Mouse (Mus musculus) adrenal gland, postnatal 36 days (tissue): Measurements from ENCODE around the gene Thegl. TPM values are rescaled to one million over a fixed set of nuclear protein-coding genes. Genes with fewer than 3 reads are reported as not detected.
"Not testable (repeated sequence)": the region's sequence is repeated elsewhere in the genome, so short reads cannot be mapped to it uniquely, and the experiment has no call there.

Experiments used
- DNase-seq, 2 experiments: peaks; one replicate each; pipeline ENCODE4 v3.0.0; 2021; ENCODE audit warnings: mixed read lengths in 1 of 2
- total RNA-seq, 2 experiments: library from RNA; stranded (reverse); gene quantifications; 2 replicates each; pipeline ENCODE4 v1.2.3; 2021

The Thegl gene
- total RNA-seq, 2 experiments from 2014 or later, result not detected

DNA sequence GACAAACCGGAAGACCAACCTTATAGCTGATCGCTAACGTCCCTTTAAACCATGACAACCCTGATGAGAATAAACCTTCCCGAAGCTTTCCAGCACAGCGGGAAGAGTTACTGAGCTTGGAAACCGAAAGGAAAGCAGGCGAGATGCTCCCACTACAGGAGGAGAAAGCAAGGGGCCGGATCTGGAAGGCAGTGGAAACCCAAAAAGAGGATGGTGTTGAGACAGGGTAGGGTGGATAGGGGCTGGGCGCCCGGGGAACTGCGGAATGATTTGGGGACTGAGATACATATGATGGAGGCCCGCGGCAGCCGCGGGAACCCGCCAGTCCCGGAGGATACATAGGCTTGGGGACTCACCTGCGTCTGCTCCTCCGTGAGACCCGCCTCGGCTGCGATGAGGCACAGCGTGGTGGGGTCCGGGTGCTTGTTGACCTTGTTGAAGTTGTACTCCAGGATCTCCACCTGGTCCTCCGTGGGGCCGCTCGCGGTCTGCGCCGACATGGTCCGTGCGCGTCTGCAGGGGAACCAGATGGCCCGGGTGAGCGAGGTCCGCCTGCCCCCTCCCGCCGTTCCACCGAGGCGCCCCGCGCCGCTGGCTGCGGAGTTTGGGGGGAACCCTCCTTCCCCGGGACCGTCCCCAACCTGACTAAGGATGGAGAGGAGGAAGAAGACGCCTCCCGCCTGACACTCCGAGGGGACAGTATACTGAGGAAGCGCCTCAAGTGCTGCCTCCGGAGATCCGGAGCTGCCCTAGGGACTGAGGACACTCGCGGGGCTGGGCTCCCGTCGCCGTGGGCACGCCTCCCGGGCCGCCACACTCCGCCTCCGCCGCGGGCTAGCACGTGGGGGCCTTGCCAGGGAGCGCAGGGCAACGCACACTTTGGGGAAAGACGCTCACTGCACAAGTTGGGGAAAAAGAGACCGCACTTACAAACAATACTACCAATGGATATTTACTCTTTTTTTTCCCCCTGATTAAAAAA, 79.0 kb downstream of the Thegl start:
- DNase-seq, result peak; percentile 89 to 92

- not testable (repeated sequence) for DNase-seq
Measured at GRCm38 (mm10) chr5:77096194-77096593, 80.4 kb downstream of the Thegl start.

DNA sequence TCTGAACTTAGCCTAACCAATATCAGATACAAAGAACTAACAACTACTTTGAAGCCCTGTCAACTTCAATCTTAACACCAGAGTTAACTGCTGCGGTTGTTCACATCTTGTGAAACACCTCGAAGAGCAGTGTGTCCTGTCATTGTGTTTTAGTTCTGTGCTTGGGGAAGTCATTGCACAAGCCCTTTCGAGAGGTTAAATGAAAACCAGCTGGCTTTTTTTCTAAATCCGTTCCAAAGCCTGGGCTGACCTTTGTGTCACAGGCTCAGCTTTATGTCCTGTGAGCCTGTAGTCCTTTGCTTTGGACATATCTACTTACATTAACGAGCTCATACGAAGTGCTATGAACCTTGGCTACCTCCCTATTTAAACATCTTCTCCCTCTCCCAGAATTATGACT, 81.9 kb downstream of the Thegl start:
- DNase-seq, result no peak

DNA sequence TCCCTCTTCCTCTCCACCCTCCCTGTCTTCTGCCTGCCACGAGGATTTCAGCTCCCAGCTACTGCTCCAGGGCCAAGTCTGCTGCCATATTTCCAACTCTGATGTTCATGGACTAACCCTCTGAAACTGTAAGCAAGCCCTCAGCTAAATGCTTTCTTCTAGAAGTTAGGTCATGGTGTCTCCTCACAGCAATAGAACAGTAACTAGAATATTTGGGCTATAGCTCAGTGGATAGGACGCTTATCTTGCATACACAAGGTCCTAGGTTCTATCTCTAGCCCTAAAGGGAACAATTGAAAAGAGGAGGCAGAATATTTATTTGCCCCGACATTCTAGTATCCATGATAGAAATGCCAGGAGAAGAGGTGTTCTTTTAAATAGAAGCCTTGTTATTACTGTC, 83.1 kb downstream of the Thegl start:
- no peak for DNase-seq

- no peak for DNase-seq
Measured at GRCm38 (mm10) chr5:77099317-77099996, 83.6 kb downstream of the Thegl start.

DNA sequence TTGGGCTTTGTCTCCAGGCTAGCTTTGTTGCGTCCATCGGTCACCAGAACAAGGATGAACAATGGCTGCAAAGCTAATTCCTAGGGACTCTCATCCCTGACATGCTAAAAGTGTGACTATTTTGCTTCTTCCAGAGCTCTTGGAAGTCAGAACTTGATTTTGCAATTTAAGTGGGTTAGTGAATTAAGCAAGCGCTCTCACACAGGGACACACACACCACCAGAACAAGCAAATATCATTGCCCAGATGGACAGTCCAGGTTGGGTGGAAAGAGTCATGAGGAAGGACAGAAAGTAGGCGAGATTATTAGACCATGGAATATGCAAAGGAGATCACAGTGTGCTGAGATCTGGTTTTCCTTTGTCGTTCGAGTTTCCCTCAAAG, 84.2 kb downstream of the Thegl start:
- DNase-seq, result no peak

DNA sequence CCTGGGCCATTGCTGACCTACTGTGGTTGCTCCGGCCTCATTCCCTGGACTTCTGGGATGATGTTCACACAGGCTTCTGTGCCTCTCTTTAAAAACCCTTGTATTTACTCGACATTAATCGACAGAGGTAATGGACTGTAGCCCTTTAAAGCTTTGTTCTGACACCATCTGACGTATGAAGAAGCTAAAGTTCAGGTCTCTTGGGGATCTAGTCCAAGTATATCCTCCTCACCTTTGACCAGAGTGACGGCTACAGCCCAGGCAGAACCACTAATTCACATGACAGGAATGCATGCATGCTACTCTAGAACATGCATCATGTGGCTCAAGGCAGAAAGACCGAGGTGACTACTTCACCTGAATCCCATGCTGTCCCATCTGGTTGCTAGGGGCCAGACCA, 84.9 kb downstream of the Thegl start:
- DNase-seq, result no peak

- no peak for DNase-seq
Measured at GRCm38 (mm10) chr5:77102522-77103365, 86.9 kb downstream of the Thegl start.

DNA sequence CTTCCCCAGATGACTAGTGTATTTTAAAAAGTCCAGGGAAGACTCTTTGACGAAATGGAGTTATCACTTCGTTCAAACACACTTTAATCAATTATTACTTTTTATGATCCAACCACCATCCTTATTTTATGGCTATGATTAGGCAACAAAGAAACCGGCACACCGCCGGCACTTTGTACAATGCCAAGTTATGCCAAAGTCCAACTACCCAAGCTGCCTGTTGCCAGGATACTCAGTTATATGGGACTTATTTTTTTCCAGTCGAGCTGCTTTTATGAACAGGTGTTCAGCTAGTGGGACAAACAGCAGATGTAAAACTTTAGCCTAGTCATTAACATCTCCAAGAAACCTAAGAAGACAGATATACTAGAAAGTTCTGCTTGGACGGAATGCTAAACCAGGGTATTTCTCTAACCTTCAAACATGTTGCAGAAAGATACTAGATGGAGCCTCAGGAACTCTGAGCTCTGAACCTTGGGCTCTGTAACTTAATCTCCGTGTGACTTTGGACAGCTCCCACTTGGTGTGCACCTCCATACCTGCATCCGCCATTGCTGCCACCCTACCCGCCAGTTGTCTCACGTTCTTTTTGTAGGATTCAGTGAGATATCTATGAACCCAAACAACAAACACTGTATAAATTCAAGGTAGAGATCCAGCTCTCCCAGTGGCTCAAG, 91.5 kb downstream of the Thegl start:
- DNase-seq, result no peak

DNA sequence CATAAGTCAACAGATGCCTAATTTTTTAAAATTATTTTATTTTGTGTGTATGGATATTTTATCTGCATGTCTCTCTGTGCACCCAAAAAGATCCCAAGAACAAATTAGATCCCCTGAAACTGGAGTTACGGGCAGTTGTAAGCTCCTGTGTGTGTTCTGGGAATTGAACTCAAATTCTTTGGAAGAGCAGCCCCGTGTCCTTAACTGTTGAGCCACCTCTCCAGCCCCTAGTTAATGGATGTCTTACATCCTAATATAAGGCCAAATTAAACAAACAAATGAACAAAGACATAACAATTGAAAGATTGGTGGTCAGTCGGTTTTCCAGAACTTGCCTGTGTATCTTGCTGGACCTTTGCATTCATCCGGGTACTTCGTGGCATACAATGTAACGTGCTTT, 93.0 kb downstream of the Thegl start:
- DNase-seq, result no peak

GRCm38 (mm10) chr5:77109814-77110213, 94.0 kb downstream of the Thegl start:
- DNase-seq, result no peak

Other genes with a start within 250 kb of the Thegl start
- gene Aasdh, start 110.5 kb upstream of the Thegl start, total RNA-seq, result 10 to 100 TPM; 14.7 to 16.6 TPM
- gene Paics, start 64.7 kb upstream of the Thegl start, total RNA-seq, result 100 to 1,000 TPM; 174 to 239 TPM
- gene Ppat, start 64.4 kb upstream of the Thegl start, total RNA-seq, result 10 to 100 TPM; 17.9 to 24.7 TPM
- 100 to 1,000 TPM; 151 to 162 TPM for gene Srp72, start 41.3 kb upstream of the Thegl start, total RNA-seq
- not detected for gene Arl9, start 12.0 kb upstream of the Thegl start, total RNA-seq
- 1 to 10 TPM; 1.7 to 2.6 TPM for gene Hopx, start 99.1 kb downstream of the Thegl start, total RNA-seq
- under 1 TPM in 1 of 2 experiments, not detected in 1; 0.49 TPM for gene Spink2, start 195.4 kb downstream of the Thegl start, total RNA-seq
- gene Rest, start 249.5 kb downstream of the Thegl start, total RNA-seq, result 10 to 100 TPM; 24.8 to 26.8 TPM